Mouse (Mus musculus) stomach, adult 2 months (tissue): ENCODE data around the gene Lhfpl1. TPM values are rescaled to one million over a fixed set of nuclear protein-coding genes. Genes with fewer than 3 reads are reported as not detected.

Experiments
- polyA plus RNA-seq: library from polyadenylated mRNA; depleted of rRNA; stranded (reverse); fragments of >200 nt; gene quantifications from 2 replicates; pipeline ENCODE4 v1.2.3, GENCODE M21; 2012; rRNA removed

Lhfpl1 gene
- polyA plus RNA-seq = 0.20 and 0.64 TPM in 2 replicates

GRCm38 (mm10) chrX:145348377-145349203 lies at the start of gene Lhfpl1:
TSS of gene Lhfpl1 (minus strand) at chrX:145349089.

Other genes with a start within 250 kb of the Lhfpl1 start
- 2.0 and 3.7 TPM in 2 replicates for gene Amot, start 156.1 kb upstream of the Lhfpl1 start, polyA plus RNA-seq